Mouse (Mus musculus) spleen, adult 2 months (tissue): Measurements from ENCODE around the gene Rnf144b.

ENCODE experiments used
- CTCF ChIP-seq: fragments of 200-500 bp; IDR thresholded peaks from 2 replicates; pipeline ENCODE4 v1.5.1; 2011; ENCODE audit warnings: mild to moderate bottlenecking, inconsistent platforms; ENCODE audit not compliant: insufficient read depth, insufficient read length, insufficient replicate concordance; ENCODE audit errors: extremely low read depth
- POLR2A ChIP-seq: fragments of 200-500 bp; IDR thresholded peaks from 2 replicates; pipeline ENCODE4 v1.6.1; 2011; ENCODE audit warnings: low read depth, low read length, inconsistent platforms

GRCm38 (mm10) chr13:47277000-47277823 is 154.8 kb downstream of the Rnf144b start:
- no peak for TF ChIP-seq CTCF
- no peak for TF ChIP-seq POLR2A
